Mouse (Mus musculus) lung, embryonic 15.5 days (tissue): ENCODE measurements around the gene Churc1. TPM values are rescaled to one million over a fixed set of nuclear protein-coding genes. Genes with fewer than 3 reads are reported as not detected.

Experiments
- ATAC-seq: fragments of 200-750 bp; cut with Nextera tagmentation; 2 replicates; pipeline ENCODE4 v1.8.0; 2017; ENCODE audit warnings: moderate number of reproducible peaks, borderline replicate concordance; ENCODE audit not compliant: low FRiP score, low TSS enrichment; ENCODE audit errors: extremely low read depth
- H3K27ac ChIP-seq: fragments of 300-500 bp; sonication (generic); 2 replicates; pipeline ENCODE4 v1.5.1; 2015; ENCODE audit warnings: moderate library complexity, mild to moderate bottlenecking, inconsistent platforms
- H3K27me3 ChIP-seq: fragments of 300-500 bp; sonication (generic); 2 replicates; pipeline ENCODE4 v1.6.1; 2015; ENCODE audit warnings: inconsistent platforms
- H3K36me3 ChIP-seq: fragments of 300-500 bp; sonication (generic); 2 replicates; pipeline ENCODE4 v1.6.1; 2015; ENCODE audit warnings: inconsistent platforms
- H3K4me1 ChIP-seq: fragments of 300-500 bp; sonication (generic); 2 replicates; pipeline ENCODE4 v1.6.1; 2015; ENCODE audit warnings: inconsistent platforms
- H3K4me2 ChIP-seq: fragments of 300-500 bp; sonication (generic); 2 replicates; pipeline ENCODE4 v1.6.1; 2015; ENCODE audit warnings: inconsistent platforms, mild to moderate bottlenecking, moderate library complexity
- H3K4me3 ChIP-seq: fragments of 300-500 bp; sonication (generic); 2 replicates; pipeline ENCODE4 v1.5.1; 2015; ENCODE audit warnings: mild to moderate bottlenecking, inconsistent platforms
- H3K9ac ChIP-seq: fragments of 300-500 bp; sonication (generic); 2 replicates; pipeline ENCODE4 v1.6.1; 2015; ENCODE audit warnings: inconsistent platforms
- H3K9me3 ChIP-seq: fragments of 300-500 bp; sonication (generic); 2 replicates; pipeline ENCODE4 v1.6.1; 2016; ENCODE audit warnings: inconsistent platforms
- WGBS: fragments of 180-500 bp; shearing (Covaris S2); methylation state at CpG from one replicate; pipeline ENCODE4 v1.1.7; 2015; 5-methylcytosine and 5-hydroxymethylcytosine counted together
- polyA plus RNA-seq: library from polyadenylated mRNA; unstranded; fragments of >200 nt; fragmentation: Nextera tagmentation; extraction: Ambion mirVana; gene quantifications from 2 replicates; pipeline ENCODE4 v1.2.1, GENCODE M21; 2015

Gene Churc1
- polyA plus RNA-seq, result 139 and 144 TPM in 2 replicates

GRCm38 (mm10) chr12:76765354-76765851 is at the start of gene Churc1, which contains the start of gene Fntb:
Churc1 (plus strand) TSS chr12:76765538.
Fntb (plus strand) TSS chr12:76765589.
- Histone ChIP-seq H3K4me2 (peak within 1 kb of the TSS; percentile 71), H3K9me3 (no peaks in the 10 kb centered on the region), H3K4me1 (peaks cover 9% of the 10 kb centered on the region), H3K9ac (peak within 1 kb of the TSS; percentile 60), H3K27me3 (no peaks in the 10 kb centered on the region), H3K27ac (peak within 1 kb of the TSS; percentile 63), H3K4me3 (peak within 1 kb of the TSS; percentile 66), H3K36me3 (no peaks in the 10 kb centered on the region)
- WGBS, result under 1% methylated on average over 31 of the region's 31 CpGs
- peak; percentile 95 for ATAC-seq

- Histone ChIP-seq H3K4me1 (no peaks in the 10 kb centered on the region), H3K9me3 (no peaks in the 10 kb centered on the region), H3K27ac (no peak overlapping the region), H3K27me3 (no peaks in the 10 kb centered on the region; the same call in 1 of the 2 replicates), H3K9ac (no peak overlapping the region), H3K4me2 (no peak overlapping the region), H3K36me3 (no peaks in the 10 kb centered on the region), H3K4me3 (no peak overlapping the region)
- no peak for ATAC-seq
- 75% methylated on average over 4 of the region's 4 CpGs for WGBS
Observed at GRCm38 (mm10) chr12:76718384-76718783, 47.0 kb upstream of the Churc1 start.

- Histone ChIP-seq H3K4me2 (no peak overlapping the region), H3K36me3 (no peaks in the 10 kb centered on the region), H3K9ac (no peak overlapping the region), H3K27ac (no peak overlapping the region), H3K27me3 (no peaks in the 10 kb centered on the region; the same call in 1 of the 2 replicates), H3K9me3 (no peaks in the 10 kb centered on the region), H3K4me3 (no peak overlapping the region), H3K4me1 (no peaks in the 10 kb centered on the region)
- no peak for ATAC-seq
Observed at GRCm38 (mm10) chr12:76720572-76720971, 44.8 kb upstream of the Churc1 start.

- no peak overlapping the region for H3K4me2 ChIP-seq
- H3K4me1 ChIP-seq, result no peaks in the 10 kb centered on the region
Observed at GRCm38 (mm10) chr12:76722026-76722425, 43.3 kb upstream of the Churc1 start.

DNA sequence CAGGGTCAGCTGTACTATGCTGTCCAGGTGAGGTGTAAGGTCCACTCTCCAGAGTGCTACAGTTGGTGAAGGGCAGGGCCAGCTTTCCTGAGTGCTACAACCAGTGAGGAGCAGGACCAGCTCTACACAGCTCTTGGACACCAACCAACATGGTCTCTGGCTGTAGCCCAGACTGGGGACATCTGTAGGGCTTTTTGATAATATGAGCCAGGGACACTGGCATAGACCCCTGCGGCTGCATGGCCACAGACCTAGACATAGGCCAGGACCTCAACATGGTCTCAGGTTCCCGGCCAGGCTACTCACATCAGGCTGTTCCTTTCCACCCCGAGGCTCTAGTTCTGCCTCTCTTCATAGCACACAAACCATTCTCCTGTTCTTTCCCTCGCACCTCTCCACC is 37.4 kb upstream of the Churc1 start:
- no peak for ATAC-seq
- H3K4me3 ChIP-seq, result no peak overlapping the region
- no peaks in the 10 kb centered on the region for H3K4me1 ChIP-seq
- no peak overlapping the region for H3K9ac ChIP-seq
- no peak overlapping the region for H3K27ac ChIP-seq
- H3K9me3 ChIP-seq, result no peaks in the 10 kb centered on the region
- H3K4me2 ChIP-seq, result no peak overlapping the region
- no peaks in the 10 kb centered on the region for H3K36me3 ChIP-seq
- no peaks in the 10 kb centered on the region for H3K27me3 ChIP-seq
- 77% methylated on average over 4 of the region's 4 CpGs for WGBS

More at GRCm38 (mm10) chr12:76722026-76722425, 43.3 kb upstream of the Churc1 start:
- Histone ChIP-seq H3K27ac (no peak overlapping the region), H3K9me3 (no peaks in the 10 kb centered on the region), H3K36me3 (no peaks in the 10 kb centered on the region), H3K4me3 (no peak overlapping the region), H3K27me3 (no peaks in the 10 kb centered on the region), H3K9ac (no peak overlapping the region)
- WGBS, result 57% methylated on average over 3 of the region's 3 CpGs
- ATAC-seq, result no peak

DNA sequence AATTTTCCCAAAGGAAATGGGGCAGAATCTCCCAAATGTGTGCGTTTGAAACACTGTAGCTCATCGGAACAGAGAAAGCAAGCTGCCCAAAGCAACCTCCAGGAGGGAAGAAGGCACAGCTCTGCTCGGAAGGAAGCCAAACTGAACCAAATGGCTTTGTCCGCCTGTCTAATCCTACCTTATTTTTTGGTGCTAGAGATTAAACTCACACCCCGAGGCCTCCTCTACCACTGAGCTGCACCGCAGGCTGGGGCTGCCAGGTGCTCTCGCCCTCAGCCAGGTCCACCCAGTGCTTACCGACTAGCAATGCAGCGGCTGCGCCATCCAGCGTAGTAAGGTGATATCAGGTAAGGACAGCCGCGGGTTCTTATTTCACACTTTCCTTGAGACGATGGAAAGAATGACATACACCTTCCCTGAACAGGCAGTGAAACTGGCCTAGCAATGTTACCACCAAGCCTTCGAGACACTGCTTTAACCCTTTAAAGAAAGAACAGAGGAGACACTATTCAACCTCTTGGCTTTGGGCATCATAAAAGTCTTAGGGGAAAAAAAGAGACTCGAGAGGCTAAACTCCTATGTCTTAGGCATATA is 14.4 kb upstream of the Churc1 start:
- ATAC-seq, result no peak
- Histone ChIP-seq H3K4me3 (no peak overlapping the region), H3K9ac (no peak overlapping the region), H3K36me3 (no peaks in the 10 kb centered on the region), H3K27ac (no peak overlapping the region), H3K4me2 (no peak overlapping the region), H3K9me3 (no peaks in the 10 kb centered on the region), H3K4me1 (no peaks in the 10 kb centered on the region), H3K27me3 (no peaks in the 10 kb centered on the region)
- 79% methylated on average over 16 of the region's 16 CpGs for WGBS

GRCm38 (mm10) chr12:76752652-76753318 is 12.6 kb upstream of the Churc1 start:
- ATAC-seq, result no peak
- Histone ChIP-seq H3K27ac (no peak overlapping the region), H3K4me2 (no peak overlapping the region), H3K9me3 (no peaks in the 10 kb centered on the region), H3K27me3 (no peaks in the 10 kb centered on the region), H3K9ac (no peak overlapping the region), H3K4me1 (no peaks in the 10 kb centered on the region), H3K4me3 (no peak overlapping the region), H3K36me3 (no peaks in the 10 kb centered on the region)
- 40% methylated on average over 14 of the region's 14 CpGs for WGBS

GRCm38 (mm10) chr12:76765901-76766630 is 728 bp downstream of the Churc1 start:
- Histone ChIP-seq H3K36me3 (no peaks in the 10 kb centered on the region), H3K27ac (peak overlapping the region; percentile 63; the same call in 1 of the 2 replicates), H3K4me1 (peaks cover 9% of the 10 kb centered on the region), H3K4me3 (peak overlapping the region; percentile 66), H3K4me2 (peak overlapping the region; percentile 71), H3K9me3 (no peaks in the 10 kb centered on the region), H3K9ac (peak overlapping the region; percentile 60), H3K27me3 (no peaks in the 10 kb centered on the region)
- ATAC-seq, result peak; percentile 25; the same call in 1 of the 2 replicates
- 29% methylated on average over 20 of the region's 20 CpGs for WGBS

DNA sequence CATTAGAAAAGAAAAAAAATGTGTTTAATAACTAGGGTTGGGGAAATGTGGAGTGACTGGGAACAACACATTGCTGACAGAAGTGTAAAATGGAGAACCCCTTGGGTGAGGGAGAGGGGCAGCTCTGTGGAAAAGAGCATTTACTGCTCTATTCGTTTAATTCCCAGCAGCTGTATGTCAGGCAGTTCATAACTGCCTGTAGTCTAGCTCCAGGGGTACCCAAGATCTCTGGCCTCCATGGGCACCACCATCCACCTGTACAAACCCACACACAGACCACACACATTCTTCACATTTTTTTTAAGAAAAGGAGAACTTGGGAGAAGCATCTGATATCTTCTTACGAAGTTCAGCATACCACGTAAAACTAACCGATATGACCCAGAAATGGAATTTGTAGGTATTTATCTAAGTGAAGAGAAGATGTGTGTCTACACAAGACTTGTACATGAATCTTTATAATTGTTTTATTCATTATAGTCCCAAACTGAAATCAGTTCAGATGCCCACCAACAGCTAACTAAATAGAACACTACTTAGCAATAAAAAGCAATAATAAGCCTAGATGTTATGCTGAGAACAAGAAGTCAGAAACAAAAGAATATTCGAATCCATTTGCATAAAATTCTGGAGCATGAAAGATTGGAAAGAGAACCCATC is 5.6 kb downstream of the Churc1 start:
- Histone ChIP-seq H3K36me3 (no peaks in the 10 kb centered on the region), H3K9ac (no peak overlapping the region), H3K4me2 (no peak overlapping the region), H3K4me3 (no peak overlapping the region), H3K27ac (no peak overlapping the region), H3K4me1 (peaks cover 6% of the 10 kb centered on the region), H3K9me3 (no peaks in the 10 kb centered on the region), H3K27me3 (no peaks in the 10 kb centered on the region)
- WGBS, result 82% methylated on average over 5 of the region's 5 CpGs
- ATAC-seq, result no peak

- Histone ChIP-seq H3K4me1 (0 out of 2 replicates have a peak, but pooled peaks cover under 1% of the 10 kb centered on the region), H3K4me3 (no peak overlapping the region), H3K4me2 (no peak overlapping the region), H3K36me3 (no peaks in the 10 kb centered on the region), H3K27ac (no peak overlapping the region), H3K9ac (no peak overlapping the region), H3K27me3 (no peaks in the 10 kb centered on the region), H3K9me3 (no peaks in the 10 kb centered on the region)
- no peak for ATAC-seq
- 84% methylated on average over 5 of the region's 5 CpGs for WGBS
Observed at GRCm38 (mm10) chr12:76771540-76771939, 6.2 kb downstream of the Churc1 start.

DNA sequence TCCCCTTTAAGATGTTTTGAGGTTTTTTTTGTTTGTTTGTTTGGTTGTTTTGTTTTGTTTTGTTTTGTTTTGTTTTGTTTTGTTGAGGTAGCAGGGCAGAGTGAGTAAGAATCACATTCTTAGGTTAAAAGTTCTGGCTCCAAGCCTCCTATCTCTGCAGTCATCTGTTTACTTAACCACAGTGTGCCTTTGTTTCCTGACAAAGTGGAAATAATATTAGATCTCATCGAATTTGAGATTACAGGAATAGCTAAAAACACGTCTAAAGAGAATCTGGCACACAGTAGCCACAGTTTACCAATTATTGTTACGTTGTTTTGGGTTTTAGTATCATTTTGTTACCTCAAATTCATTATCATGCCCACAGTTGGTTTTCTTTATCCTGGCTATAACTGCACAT is 9.3 kb downstream of the Churc1 start:
- no peaks in the 10 kb centered on the region for H3K27me3 ChIP-seq
- H3K4me3 ChIP-seq, result no peak overlapping the region
- 57% methylated on average over 3 of the region's 3 CpGs for WGBS
- H3K4me2 ChIP-seq, result no peak overlapping the region
- H3K36me3 ChIP-seq, result peaks cover 5% of the 10 kb centered on the region; the same call in 1 of the 2 replicates
- no peaks in the 10 kb centered on the region for H3K4me1 ChIP-seq
- H3K27ac ChIP-seq, result no peak overlapping the region
- no peak overlapping the region for H3K9ac ChIP-seq
- no peak for ATAC-seq
- H3K9me3 ChIP-seq, result no peaks in the 10 kb centered on the region
